Mouse (Mus musculus): ENCODE measurements around the gene Dync1i1.

Dync1i1 gene

DNA sequence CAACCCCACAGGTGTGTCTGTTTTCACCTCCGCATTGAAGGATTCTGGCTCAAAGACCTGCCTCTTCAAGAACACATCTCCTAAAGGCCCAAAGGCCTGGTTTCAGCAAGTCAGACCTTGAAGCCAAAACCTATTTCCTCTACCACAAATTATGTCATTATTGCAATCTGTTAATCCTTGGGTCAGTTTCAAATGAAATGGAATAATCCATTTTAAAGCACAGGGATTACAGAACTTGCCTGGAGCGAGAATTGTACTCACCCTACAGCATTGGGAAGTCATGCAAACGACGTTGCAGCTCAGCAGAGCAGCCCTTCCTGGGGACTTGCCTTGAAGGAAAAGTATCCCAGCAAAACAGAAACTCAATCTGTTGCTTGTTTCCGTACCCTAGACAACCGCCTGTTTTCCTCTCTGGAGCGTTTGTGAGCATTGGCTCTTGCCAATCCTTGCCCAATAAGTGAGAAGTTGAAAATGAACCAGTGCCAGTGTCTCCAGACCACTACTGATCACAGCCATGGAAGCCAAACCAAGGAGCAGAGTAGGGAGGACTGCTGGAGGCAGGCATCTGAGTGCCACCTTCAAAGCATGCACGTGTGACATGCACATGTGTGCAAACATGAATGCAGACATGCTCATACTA lies 241.5 kb downstream of the Dync1i1 start:
- in situ Hi-C loops (cut with MseI, MboI): no loop called here

DNA sequence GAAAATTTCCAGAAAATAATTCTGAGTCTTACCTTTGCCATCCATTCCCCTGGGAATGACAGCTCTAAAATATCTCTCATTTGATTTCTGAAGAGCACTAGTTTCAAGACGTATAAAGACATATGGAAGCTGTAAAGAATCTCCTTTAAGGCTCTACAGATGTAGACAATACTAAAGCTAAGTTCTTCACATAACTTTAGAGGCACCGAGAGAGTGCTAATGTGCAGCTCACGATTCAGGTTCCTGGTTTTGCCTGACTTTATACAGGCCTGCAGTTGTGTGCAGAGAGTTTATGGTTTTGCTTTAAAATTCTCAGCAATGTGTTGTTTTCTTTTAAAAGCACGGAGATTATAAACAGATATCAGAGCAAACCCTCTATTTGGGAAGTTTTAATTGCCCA lies 242.1 kb downstream of the Dync1i1 start:
- in situ Hi-C loops (cut with MseI, MboI): no loop called here

DNA sequence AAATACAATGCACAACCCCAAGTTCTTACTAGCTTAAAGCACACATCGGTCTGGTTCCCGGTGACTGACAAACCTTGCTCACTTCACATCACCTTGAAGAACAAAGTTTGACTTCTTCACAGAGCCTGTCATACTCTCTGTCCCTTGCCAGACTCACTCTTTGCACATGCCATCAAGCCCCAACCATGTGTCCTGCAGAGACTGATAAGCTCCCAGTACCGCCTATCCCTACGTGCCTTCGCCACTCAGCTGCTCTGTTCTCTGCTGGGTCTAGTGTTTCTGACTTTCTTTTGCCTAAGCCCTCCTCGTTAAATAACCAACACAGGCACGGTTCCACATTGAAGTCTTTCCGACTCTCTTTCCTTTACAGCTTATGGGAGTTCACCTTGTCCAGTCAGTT lies 244.2 kb downstream of the Dync1i1 start:
- in situ Hi-C loops (cut with MseI, MboI): no loop called here

DNA sequence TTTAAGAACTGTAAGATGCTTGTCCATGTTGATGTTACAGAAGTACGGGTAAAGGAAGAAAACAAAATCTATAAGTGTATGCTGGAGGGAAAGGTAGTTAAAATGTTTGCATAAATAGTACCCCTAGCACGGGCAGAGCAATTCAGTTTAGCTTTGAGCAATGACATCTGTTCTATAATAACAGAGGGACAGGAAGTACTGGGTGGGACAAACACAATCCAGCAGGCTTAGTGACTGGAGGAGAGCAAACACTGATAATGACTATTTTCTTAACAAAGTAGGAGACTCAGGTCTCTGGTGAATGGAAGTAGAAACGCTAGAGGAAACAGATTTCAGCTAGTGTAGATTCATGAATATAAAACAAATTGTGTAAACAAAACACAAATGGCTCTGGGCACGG lies 250.8 kb downstream of the Dync1i1 start:
- in situ Hi-C loops (cut with MseI, MboI): no loop called here

DNA sequence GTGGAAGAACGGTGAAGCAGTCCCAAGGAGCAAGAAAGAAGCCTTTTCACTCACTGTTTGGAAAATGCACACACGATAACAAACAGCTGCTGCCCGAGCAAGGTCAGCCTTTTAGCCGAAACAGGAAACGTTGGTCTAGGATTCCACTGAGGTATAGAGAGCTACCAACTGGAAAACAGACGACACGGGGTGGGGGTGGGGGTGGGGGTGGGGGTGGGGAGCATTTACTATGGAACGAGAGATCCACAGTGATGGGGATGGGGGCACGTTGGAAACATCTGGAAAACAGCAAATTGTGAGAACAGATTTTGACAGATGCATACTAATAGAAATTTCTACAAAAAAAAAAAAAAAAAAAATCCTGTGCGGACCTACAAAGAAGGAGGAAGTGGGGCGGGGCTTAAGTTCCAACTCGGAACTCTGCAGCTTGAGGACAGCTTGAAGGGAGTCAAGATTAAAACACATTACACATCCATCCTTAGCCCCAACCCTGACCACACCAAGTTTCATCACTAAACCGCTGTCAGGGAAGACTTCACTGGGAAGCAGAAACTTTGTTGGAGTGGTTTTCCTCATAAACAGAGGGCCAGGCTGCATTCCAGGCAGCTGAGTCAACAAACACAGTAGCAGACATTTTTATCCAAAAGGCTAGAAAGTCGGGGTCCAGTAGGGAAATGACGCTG lies 251.9 kb downstream of the Dync1i1 start:
- in situ Hi-C loops (cut with MseI, MboI): no loop called here

DNA sequence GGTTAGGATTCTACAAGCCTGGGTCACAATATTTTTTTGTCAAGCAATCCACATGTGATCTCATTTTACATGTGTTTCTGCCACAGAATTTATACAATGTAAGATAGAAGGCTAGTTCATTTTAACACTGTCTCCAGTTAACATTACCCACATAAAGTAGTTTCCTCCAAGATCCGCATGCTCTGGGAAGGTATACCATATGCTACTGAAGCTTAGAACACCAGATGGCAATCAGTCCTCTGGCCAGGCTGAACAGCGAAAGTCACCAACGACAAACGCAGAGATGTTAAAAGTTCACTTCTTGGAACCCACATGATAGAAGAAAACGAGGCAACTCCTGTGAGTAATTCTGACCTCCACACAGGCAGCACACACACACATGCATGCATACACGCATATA lies 265.8 kb downstream of the Dync1i1 start:
- in situ Hi-C loops (cut with MseI, MboI): no loop called here

DNA sequence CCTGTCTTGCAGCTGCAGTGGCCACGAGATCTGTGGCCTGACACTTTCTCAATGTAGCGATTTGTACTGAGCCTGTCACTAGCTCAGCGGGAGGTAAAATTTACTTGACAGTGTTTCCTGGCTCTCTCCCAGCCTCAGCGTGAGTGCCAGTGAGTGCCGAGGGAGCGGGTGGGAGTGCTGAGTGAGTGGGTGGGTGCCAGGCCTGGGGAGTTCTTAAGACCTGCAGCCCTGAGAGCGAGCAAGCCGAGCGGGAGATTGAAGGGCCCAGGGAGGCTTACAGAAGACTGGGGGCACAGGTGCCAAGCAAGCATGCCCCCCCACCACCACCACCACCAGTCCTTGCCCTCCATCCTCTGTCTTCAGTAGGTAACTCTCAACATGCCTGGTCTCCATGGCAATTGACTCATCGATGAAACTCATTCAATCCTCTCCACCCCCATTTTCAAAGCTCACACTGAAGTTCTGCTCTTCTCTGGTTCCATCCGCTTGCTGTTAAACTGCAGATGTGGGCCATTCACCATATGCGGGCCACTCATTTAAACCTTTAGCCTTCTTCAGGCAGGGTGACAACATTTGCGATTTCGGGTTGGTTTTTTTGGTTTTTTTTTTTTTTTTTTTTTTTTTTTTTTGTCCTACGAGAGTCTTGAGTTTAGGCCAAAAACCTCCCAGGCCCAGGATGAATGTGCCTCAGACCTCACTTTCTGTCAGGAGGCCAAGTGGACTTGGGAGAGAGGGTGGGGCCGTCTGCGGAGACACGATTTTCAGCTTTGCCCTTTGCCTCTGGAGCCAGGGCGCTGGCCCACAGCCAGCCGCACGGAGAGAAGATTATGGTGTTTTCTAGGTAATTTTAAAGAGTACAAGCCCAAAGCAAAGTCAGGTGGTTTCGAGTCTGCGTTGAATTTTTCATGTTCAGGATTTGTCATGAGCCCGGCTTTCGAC lies 266.6 kb downstream of the Dync1i1 start:
- in situ Hi-C loops (cut with MseI, MboI): no loop called here

DNA sequence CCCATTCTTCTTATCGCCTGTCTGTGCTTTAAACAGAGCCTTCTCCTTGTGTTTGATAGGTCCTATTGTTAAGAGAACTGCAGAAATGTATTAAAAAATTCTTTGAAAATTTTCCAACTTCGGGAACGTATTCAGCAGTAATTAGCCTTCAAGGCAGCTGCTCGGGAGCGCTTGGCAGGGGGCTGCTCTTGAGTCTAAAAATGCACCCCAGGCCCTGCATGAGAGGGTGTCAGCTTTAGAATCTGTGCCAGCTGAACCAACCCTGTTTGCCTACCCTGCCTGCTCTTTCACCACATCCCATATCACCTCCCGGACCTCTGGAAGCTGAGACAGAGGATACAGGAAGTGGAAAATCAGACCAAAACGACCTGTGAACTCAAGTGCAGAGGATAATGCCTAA lies 267.6 kb downstream of the Dync1i1 start:
- in situ Hi-C loops (cut with MseI, MboI): no loop called here

DNA sequence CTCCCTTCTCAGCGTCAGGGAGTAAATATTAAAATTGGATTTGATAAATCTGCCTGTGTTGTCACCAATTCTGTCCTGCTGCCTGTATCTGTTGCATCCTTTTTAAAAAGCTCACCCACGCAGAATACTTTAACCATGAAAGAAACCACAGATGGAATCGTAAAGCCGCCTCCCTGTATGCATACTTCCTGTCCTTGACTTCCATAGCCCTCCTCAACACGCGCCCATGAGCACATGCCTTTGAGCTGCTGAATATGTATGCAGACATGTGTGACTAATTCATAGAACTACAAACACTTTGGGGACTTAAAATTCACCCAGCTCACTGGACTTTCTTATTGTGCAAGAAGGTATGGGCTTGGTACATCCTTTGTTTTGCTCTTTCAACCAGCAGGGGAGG lies 272.1 kb downstream of the Dync1i1 start:
- in situ Hi-C loops (cut with MseI, MboI): no loop called here

DNA sequence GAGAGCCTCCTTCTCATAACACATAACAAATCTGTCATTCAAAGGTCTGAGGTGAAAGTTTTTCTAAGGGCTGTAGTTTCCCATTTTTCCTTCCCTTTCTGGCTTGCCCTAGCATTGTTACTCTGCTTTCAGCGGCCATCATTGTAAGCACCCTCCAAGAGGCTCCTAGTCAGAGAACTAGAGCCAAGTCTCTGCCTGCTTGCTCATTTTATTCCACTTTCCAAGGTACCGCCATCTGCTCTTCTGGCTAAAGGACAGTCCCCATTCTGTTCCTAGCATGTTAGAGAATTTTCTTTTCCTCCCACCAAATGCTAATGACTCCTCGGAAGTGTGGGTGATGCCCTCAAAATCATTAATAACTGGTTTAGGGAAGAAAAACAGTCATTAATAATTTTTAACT lies 276.6 kb downstream of the Dync1i1 start:
- in situ Hi-C loops (cut with MseI, MboI): no loop called here

DNA sequence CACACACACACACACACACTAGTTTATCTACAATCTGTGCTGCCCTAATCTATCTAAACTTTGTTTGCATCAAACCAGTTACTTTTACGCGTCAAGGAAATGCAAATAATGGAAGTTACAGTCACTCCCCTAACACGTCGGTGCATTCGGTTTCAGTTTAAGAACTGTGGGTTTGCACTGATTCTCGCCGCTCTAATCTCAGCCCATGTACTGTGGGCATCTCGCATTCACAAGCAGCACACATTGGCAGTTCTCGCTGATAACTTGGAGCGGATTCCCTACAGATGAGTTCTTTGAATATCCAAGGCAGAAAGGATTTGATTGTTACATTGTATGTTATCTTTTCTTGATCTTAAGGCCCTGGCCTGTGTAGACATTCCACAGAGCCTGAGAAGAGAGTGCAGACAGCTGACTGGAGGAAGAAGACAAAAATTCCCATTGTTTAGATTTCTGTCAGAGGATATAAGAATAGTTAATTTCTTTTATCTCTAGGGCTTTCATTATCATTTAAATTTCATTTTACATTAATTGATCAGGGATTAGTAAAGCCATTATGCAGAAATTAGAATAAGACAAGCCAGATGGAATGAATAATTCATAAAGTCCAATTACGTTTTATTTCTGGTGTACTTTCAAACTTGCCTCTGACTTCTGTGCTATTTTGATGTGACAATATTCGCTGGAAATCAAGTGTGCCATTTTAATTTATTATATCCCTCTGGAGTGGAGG lies 279.5 kb downstream of the Dync1i1 start:
- in situ Hi-C loops (cut with MseI, MboI): no loop called here

DNA sequence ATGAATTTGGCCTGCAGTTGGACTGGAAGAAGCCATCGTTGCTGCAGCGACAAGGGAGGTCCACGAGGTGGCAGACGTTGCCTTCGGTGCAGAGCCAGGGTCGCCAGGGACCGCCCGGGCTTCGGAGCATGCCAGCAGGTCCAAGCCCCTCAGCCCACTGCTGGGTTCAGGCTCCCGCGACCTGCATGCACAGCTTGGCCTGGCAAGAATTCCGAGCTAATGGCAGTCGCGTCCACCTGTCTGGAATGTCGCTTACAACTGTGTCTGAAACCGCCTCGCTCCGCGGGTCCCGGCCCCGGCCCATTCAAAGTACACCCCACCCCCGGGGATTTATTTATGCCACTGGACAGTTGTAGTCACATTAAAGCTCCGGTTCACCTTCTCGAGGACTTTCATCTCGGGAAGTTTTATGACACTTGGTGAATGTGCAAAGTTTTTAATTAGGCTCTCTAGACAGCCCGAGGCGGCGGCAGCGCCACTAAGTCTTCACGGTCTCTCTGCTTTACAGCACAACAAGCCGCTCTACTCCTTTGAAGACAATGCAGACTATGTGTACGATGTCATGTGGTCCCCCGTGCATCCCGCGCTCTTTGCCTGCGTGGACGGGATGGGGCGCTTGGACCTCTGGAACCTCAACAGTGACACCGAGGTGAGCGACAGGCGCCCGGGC lies 280.5 kb downstream of the Dync1i1 start:
- in situ Hi-C loops (cut with MseI, MboI): no loop called here

DNA sequence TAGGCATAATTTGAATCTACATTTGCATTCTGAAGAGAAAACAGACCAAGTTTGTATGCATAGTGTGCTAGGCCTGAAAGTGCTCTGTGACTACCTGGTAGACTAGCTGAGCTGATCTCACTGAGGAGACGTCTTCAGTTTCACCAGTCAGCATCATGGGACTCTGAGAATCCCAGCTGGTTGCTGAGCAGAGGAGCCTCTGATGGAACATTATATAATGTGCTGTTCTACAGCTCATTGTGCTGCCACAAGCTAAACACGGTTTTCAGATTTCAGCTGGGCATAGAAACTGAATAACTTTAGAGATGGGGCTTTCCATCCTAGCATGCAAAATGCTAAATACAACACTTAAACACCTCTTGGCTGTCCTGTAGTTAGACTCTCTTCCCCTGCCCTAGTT lies 285.9 kb downstream of the Dync1i1 start:
- in situ Hi-C loops (cut with MseI, MboI): no loop called here

DNA sequence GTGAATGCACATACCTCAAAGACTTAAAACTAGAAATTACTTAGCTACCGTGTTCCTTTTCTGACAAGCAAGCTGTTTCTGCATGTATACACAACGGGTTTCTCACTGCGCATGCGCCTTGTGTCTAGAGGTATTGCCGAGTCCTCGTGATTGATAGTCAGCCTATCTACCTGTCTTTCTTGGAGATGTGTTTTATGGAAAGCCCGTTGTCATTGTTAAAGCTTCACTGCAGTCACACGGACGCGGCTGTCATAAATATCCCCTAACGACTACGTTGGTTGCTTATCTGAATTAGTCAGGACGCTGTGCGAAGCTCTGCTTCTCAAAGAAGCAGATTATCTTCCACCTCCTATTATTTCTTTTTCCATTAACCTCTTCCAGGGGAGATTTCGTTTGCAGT lies 290.2 kb downstream of the Dync1i1 start:
- in situ Hi-C loops (cut with MseI, MboI): no loop called here

DNA sequence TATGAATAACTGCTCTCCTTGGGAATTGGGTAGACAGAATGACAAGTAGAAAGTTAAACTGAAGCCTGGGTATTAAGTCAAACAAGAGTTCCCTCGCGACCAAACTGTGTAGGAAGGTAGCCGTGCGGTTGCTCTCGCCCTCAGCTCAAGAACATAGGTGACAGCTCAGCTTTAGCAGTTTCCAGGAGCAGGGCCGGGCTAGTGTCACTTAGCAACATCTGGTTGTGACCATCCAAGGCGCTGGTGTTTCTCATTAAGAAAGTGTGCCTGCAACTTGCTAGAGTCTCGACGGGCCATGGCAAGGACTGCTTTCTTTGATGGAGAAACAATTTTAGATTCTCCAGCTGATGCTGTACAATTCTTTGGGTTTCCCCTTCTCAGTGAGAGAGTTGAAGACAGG lies 291.5 kb downstream of the Dync1i1 start:
- in situ Hi-C loops (cut with MseI, MboI): no loop called here

DNA sequence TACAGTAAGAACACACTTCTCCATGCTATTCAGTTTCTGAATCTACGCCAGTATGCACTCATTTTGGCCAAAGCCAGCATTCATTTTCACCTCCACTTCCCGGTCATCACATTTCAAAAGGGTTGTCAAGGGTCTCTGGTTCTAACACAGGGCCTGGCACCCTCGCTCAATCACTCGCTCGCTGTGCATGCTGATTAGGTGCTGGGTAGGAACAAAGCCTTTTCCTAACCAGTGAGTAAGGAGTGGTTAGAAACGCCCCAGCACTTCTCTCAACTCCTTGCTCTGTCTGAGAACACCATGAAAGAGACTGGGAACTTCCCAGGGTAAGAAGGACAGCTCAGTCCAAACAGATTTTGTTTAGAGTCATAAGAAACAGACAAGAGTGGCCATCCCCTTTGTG lies 298.5 kb downstream of the Dync1i1 start:
- in situ Hi-C loops (cut with MseI, MboI): no loop called here

DNA sequence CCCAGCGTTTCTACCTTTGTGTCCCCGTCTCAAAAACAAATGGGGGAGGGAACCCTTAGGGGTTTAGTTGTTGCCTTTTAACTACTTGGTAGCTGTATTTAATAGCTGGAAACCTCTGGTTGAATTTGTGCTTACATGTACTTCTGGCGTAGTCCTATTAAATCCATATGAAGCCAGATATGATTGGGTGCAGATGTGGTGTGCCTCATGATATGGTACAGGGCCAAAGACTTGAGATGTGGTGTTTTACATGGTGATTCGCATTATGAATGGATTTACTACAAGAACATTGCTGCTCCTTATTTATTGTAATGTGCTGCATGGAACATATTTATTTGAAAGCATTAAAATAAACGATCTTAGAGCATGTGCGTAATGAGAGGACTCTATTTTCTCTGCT lies 302.2 kb downstream of the Dync1i1 start:
- in situ Hi-C loops (cut with MseI, MboI): no loop called here

DNA sequence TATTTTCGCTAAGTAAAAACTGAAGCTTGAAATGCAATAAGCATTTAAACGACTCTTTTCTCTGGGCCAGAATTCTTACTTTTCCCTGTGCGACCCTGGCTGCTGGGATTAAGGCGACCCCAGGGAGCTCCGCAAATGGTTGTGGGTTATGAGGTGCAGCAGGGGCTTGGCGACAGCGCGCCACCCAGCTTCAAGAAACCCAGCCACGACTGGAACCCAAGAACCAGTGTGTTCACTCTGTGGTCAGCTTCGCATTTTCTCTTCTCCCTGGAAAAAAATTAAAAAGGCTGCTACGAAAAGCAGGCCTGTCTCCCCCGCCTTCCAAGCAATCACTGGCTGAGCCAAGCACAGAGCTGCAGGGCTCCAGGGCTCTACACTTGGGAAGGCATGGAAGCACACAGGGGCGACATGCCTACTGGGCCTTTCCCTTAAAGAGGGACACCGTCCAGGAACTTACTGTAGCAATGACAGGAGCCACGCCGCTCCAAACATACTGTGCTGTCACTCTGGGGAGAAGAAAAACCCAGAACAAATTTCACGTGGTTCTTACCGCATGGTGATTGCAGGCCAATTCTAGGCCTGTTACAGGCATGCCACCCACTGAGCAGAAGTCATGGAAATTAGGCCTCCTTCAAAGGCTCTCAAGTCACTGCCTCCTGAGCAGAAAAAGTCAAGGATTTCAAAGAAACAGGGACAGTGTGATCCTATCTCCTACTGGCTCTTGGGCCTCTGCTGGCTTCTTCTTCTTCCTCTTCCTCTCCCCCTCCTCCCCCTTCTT lies 313.5 kb downstream of the Dync1i1 start:
- in situ Hi-C loops (cut with MseI, MboI): no loop called here

DNA sequence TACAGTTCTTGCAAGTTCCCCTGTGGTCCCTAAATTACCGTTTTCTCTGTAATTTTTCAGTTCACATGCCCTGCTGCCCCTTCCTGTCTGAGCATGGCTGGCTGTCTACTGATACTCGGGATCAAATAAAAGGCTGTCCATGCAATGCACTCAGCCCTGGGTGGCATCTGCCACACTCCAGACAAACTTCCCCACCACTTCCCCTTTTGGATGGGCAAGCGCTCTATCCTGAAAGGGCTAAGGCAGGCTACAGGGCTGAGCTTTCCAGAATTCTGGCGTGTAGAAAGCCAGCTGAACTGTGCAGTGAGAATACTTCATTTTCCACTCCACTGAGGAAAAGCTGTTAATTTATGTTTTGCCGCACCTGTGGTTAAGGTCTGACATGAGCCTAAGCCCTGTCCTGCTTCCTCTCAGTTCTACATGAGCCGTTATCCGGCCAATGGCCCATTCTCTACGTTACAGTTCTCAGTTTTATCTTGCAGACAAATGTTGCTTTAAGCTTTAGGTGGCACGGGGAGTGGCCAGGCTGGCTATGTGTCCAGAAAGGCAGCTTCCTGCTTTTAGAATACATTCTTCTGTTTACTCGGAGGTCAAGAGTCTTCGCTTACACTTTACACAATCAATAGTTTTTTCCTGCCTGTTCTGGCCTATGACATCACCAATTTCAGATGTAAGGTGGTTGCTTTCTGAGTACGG lies 321.4 kb downstream of the Dync1i1 start:
- in situ Hi-C loops (cut with MseI, MboI): no loop called here

DNA sequence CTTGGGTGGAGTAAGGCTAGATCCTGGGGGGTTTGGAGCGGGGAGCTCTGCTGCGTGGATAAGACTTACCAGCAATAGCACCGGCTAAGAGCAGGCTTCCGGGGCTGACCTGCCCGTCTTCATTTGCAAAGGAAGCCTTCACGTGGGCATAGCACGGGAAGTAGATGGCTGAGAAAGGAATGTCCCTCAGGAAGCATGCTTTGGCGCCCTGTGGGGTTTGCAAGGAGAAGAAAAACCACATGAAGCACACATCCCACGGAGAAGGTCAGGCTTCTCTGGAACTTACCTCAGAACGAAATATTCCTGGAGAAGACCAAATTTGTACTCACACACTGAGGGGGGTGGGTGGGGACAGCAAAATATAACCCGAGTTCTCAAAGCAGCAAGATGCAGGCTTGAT lies 327.3 kb downstream of the Dync1i1 start:
- in situ Hi-C loops (cut with MseI, MboI): no loop called here
